Mouse (Mus musculus): Measurements from ENCODE around the gene Pde7b. TPM values are rescaled to one million over a fixed set of nuclear protein-coding genes. Genes with fewer than 3 reads are reported as not detected.

Gene Pde7b
- polyA plus RNA-seq, 1 experiment from 2014 or later: 3.3 TPM

DNA sequence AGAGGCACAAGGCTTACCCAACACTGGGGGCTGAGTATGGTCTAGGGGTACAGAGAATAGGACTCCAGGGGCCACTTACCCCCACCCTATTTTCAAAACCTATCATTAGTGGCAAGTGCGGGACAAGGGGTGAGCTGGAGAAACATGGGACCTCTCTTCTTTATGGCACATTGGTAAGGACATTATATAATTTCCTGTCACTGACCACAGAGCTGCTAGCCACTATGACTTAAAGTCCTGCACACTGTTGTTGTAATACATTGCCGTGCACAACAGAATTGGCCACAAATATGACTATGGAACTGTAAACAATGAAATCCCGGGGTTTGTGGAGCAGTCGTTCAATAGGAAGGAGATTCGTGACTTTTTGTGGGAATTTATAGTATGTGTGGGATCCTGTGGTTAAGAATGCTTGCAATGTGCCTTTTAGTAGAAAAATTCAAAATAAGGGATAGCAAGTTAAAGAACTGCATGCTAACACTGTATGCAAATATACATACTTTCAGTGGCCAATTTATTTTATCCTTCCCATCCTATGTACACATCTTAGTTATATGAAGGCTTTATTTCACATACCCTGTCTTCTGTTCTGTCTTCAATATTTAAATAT is 25.9 kb upstream of the Pde7b start:
- no peak for ATAC-seq (ENCODE audit: insufficient read depth, low FRiP score)

DNA sequence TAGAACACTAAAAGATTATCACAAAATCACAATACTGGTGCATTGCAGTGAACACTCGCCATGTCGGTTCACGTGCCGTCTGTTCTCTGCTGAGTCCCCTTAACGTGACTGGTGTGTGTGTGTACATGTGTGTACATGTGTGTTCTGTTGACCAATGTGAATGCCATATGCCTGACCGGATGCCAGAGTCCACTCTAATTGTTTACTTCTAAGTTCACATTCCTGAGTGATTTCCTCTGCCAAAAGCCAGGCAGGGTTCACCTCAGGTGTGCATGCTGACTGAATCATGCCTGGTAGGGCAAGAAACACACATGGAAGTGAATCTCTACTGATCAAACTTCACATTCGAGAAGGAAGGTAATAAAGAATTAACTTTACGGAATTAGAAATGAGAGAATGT is 24.1 kb upstream of the Pde7b start:
- no peaks in the 10 kb centered on the region for H3K9me3 ChIP-seq (replicated peaks; ENCODE audit: control insufficient read depth, low read length)
- WGBS: 81% methylated on average over 8 of the region's 8 CpGs
- H3K36me3 ChIP-seq (ENCODE audit: control insufficient read depth, insufficient read depth, low read length): no peaks in the 10 kb centered on the region
- no peaks in the 10 kb centered on the region for H3K4me1 ChIP-seq (ENCODE audit: control insufficient read depth, insufficient read depth, low read length)
- no peak overlapping the region for H3K27ac ChIP-seq (ENCODE audit: low read length)
- ATAC-seq (ENCODE audit: insufficient read depth, low FRiP score): no peak
- H3K4me3 ChIP-seq (replicated peaks; ENCODE audit: low read length): no peak overlapping the region
- H3K27me3 ChIP-seq (ENCODE audit: control insufficient read depth, insufficient read depth, low read length): no peaks in the 10 kb centered on the region
- no peak overlapping the region for H3K9ac ChIP-seq (ENCODE audit: low read length)
- no peak overlapping the region for H3K4me2 ChIP-seq (ENCODE audit: low read depth, low read length)

More for the DNA sequence above, 25.9 kb upstream of the Pde7b start:
- no peak overlapping the region for H3K4me3 ChIP-seq (replicated peaks; ENCODE audit: low read length)
- no peaks in the 10 kb centered on the region for H3K9me3 ChIP-seq (replicated peaks; ENCODE audit: control insufficient read depth, low read length)
- no peak overlapping the region for H3K4me2 ChIP-seq (ENCODE audit: low read depth, low read length)
- no peak overlapping the region for H3K27ac ChIP-seq (ENCODE audit: low read length)
- no peaks in the 10 kb centered on the region for H3K4me1 ChIP-seq (ENCODE audit: control insufficient read depth, insufficient read depth, low read length)
- no peaks in the 10 kb centered on the region for H3K27me3 ChIP-seq (ENCODE audit: control insufficient read depth, insufficient read depth, low read length)
- 85% methylated on average over 5 of the region's 5 CpGs for WGBS
- H3K36me3 ChIP-seq (ENCODE audit: control insufficient read depth, insufficient read depth, low read length): no peaks in the 10 kb centered on the region
- H3K9ac ChIP-seq (ENCODE audit: low read length): no peak overlapping the region

DNA sequence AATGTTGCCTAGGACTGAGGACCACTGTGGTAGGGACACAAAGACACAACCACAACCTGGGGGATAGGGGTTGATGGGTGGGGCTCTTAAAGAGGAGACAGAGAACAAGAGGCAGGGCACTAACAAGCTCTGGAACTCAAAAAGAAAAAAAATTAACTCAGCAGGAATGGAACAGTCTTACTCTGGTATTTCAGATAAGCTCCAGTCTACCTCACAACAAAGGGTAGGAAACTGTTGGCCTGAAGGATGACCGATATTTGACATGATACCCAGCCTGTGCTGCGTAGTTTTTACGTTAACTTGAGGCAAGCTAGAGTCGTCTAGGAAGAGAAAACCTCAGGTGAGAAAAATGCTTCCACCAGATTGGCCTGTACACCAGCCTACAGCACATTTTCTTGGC is 22.4 kb upstream of the Pde7b start:
- Histone ChIP-seq H3K4me3 (replicated peaks; ENCODE audit: low read length) (no peak overlapping the region), H3K9me3 (replicated peaks; ENCODE audit: control insufficient read depth, low read length) (no peaks in the 10 kb centered on the region), H3K4me1 (ENCODE audit: control insufficient read depth, insufficient read depth, low read length) (no peaks in the 10 kb centered on the region), H3K27me3 (ENCODE audit: control insufficient read depth, insufficient read depth, low read length) (no peaks in the 10 kb centered on the region), H3K9ac (ENCODE audit: low read length) (no peak overlapping the region), H3K36me3 (ENCODE audit: control insufficient read depth, insufficient read depth, low read length) (no peaks in the 10 kb centered on the region), H3K27ac (ENCODE audit: low read length) (no peak overlapping the region), H3K4me2 (ENCODE audit: low read depth, low read length) (no peak overlapping the region)
- ATAC-seq (ENCODE audit: insufficient read depth, low FRiP score): no peak
- WGBS: 83% methylated on average over 4 of the region's 4 CpGs

DNA sequence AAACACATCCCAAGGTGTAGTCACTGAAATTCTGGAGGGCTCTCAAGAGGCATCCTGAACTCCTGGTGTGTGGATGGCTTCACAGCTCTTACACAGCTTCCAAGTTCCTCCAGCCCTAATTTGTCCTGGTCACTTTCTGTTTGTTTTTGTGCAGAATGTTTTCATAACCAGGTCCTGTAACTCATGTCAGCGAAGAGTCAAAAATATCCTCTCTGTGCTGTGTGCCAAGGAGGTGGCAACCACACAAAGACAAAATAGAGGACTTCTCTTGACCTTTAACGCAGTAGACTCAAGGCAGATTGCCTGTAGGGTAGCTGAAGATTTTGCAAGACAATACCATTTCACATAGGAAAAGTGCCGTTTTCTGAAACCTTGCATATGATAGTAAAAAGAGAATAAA is 14.9 kb upstream of the Pde7b start:
- Histone ChIP-seq H3K9ac (ENCODE audit: low read length) (no peak overlapping the region), H3K4me2 (ENCODE audit: low read depth, low read length) (no peak overlapping the region), H3K27ac (ENCODE audit: low read length) (no peak overlapping the region), H3K36me3 (ENCODE audit: control insufficient read depth, insufficient read depth, low read length) (no peaks in the 10 kb centered on the region), H3K27me3 (ENCODE audit: control insufficient read depth, insufficient read depth, low read length) (no peaks in the 10 kb centered on the region), H3K4me1 (ENCODE audit: control insufficient read depth, insufficient read depth, low read length) (no peaks in the 10 kb centered on the region), H3K4me3 (replicated peaks; ENCODE audit: low read length) (no peak overlapping the region), H3K9me3 (replicated peaks; ENCODE audit: control insufficient read depth, low read length) (no peaks in the 10 kb centered on the region)
- no peak for ATAC-seq (ENCODE audit: insufficient read depth, low FRiP score)
- 72% methylated on average over 3 of the region's 3 CpGs for WGBS

DNA sequence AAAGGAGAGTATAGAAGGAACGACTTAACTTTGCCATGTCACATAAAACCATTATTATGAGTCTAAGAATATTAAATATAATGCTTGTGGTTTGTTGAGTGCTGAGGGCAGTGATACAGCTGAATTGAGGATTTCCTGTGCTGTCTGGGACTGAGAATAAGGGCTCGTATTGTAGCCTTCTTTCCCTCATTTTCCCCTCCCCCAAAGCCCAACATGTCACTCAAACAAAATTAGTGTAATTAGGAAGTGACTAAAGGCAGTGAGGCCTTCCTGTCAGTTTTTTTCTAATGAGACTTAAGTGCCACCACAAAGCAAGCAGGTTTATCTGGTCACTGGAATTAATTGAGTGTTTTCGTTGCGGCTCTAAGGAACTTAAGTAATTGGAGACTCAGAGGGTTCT is 12.3 kb upstream of the Pde7b start:
- H3K36me3 ChIP-seq (ENCODE audit: control insufficient read depth, insufficient read depth, low read length): no peaks in the 10 kb centered on the region
- ATAC-seq (ENCODE audit: insufficient read depth, low FRiP score): no peak
- H3K9me3 ChIP-seq (replicated peaks; ENCODE audit: control insufficient read depth, low read length): no peaks in the 10 kb centered on the region
- H3K4me2 ChIP-seq (ENCODE audit: low read depth, low read length): no peak overlapping the region
- no peak overlapping the region for H3K4me3 ChIP-seq (replicated peaks; ENCODE audit: low read length)
- no peak overlapping the region for H3K9ac ChIP-seq (ENCODE audit: low read length)
- H3K4me1 ChIP-seq (ENCODE audit: control insufficient read depth, insufficient read depth, low read length): no peaks in the 10 kb centered on the region
- no peak overlapping the region for H3K27ac ChIP-seq (ENCODE audit: low read length)
- no peaks in the 10 kb centered on the region for H3K27me3 ChIP-seq (ENCODE audit: control insufficient read depth, insufficient read depth, low read length)
- WGBS: 53% methylated on average over 4 of the region's 4 CpGs

DNA sequence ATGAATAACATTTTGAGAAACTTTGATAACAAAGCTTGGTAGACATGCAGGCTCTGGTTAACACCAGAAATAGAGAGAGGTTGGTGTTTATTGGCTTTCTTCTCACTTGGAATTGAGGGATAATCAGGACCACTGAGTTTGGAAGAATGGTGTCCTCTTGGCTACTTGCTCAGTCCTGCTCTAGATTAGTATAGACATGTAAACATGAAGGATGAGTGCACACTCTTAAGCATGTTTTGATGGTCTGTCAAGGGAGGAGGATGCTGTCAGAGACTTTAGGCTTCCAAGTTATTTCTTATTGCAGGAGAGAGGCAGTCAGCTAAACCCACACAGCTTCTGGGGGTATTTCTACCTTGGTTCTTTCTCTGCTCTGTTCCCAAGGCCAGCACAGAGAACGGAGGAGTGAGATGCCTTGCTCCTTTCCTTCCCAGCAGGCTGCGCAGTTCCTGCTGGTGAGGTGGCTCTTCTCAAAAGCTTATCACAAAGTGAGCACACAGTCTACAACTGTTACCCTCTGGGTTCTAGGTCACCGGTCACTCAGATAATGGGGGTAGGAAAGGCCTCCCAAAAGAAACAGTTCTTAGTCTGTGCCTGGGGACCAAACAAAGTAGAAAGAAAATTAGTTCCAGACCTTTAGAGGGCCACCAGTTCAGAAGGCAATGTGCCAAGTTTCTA is 11.0 kb upstream of the Pde7b start:
- 69% methylated on average over 3 of the region's 3 CpGs for WGBS
- H3K9me3 ChIP-seq (replicated peaks; ENCODE audit: control insufficient read depth, low read length): no peaks in the 10 kb centered on the region
- no peak for ATAC-seq (ENCODE audit: insufficient read depth, low FRiP score)

DNA sequence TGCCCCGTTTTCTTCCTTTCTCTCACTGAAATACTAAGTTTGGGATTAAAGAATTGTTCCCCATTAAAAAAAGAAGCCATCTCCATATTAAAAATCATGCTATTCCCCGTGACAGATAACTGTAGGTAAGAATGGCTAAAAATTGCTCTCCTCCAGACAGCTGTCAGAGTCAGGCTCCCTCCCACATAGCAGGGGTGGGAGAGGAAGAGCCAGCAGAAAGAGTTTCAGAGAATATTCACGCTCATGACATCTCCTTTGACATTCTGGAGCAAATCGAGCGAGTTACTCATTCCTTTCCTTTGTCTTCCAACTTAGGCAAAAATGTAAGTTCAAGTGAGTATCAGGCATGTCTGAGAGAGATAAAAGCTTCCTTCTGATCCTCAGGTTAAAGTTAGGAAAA is 8.7 kb upstream of the Pde7b start:
- Histone ChIP-seq H3K4me3 (replicated peaks; ENCODE audit: low read length) (no peak overlapping the region), H3K27ac (ENCODE audit: low read length) (no peak overlapping the region), H3K27me3 (ENCODE audit: control insufficient read depth, insufficient read depth, low read length) (no peaks in the 10 kb centered on the region), H3K9ac (ENCODE audit: low read length) (no peak overlapping the region), H3K4me1 (ENCODE audit: control insufficient read depth, insufficient read depth, low read length) (no peaks in the 10 kb centered on the region), H3K36me3 (ENCODE audit: control insufficient read depth, insufficient read depth, low read length) (no peaks in the 10 kb centered on the region), H3K9me3 (replicated peaks; ENCODE audit: control insufficient read depth, low read length) (no peaks in the 10 kb centered on the region), H3K4me2 (ENCODE audit: low read depth, low read length) (no peak overlapping the region)
- no peak for ATAC-seq (ENCODE audit: insufficient read depth, low FRiP score)
- 70% methylated on average over 5 of the region's 5 CpGs for WGBS

More for the DNA sequence above, 11.0 kb upstream of the Pde7b start:
- H3K27me3 ChIP-seq (ENCODE audit: control insufficient read depth, insufficient read depth, low read length): no peaks in the 10 kb centered on the region
- H3K4me3 ChIP-seq (replicated peaks; ENCODE audit: low read length): no peak overlapping the region
- H3K36me3 ChIP-seq (ENCODE audit: control insufficient read depth, insufficient read depth, low read length): no peaks in the 10 kb centered on the region
- no peak overlapping the region for H3K9ac ChIP-seq (ENCODE audit: low read length)
- no peak overlapping the region for H3K27ac ChIP-seq (ENCODE audit: low read length)
- H3K4me2 ChIP-seq (ENCODE audit: low read depth, low read length): no peak overlapping the region
- H3K4me1 ChIP-seq (ENCODE audit: control insufficient read depth, insufficient read depth, low read length): no peaks in the 10 kb centered on the region

DNA sequence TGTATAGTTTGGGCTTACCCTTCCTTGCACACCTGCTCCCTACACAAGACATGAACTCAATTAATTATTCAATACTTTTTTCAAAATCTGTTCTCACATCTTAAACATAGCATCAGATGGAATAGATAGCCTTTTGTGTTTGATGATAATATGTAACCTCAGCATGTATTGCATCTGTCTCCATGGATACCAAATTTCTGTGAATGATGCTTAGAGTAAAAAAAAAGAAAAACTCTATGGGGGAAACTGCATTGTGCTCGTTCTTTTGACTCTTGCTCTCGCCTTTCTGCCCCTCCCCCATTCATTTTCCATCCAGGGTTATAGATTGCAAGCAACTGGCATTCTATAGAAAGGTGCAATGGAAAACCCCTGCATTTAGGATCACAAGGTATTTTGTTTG is 7.3 kb upstream of the Pde7b start:
- Histone ChIP-seq H3K9ac (ENCODE audit: low read length) (no peak overlapping the region), H3K4me3 (replicated peaks; ENCODE audit: low read length) (no peak overlapping the region), H3K36me3 (ENCODE audit: control insufficient read depth, insufficient read depth, low read length) (no peaks in the 10 kb centered on the region), H3K4me1 (ENCODE audit: control insufficient read depth, insufficient read depth, low read length) (no peaks in the 10 kb centered on the region), H3K9me3 (replicated peaks; ENCODE audit: control insufficient read depth, low read length) (no peaks in the 10 kb centered on the region), H3K4me2 (ENCODE audit: low read depth, low read length) (no peak overlapping the region), H3K27me3 (ENCODE audit: control insufficient read depth, insufficient read depth, low read length) (no peaks in the 10 kb centered on the region), H3K27ac (ENCODE audit: low read length) (no peak overlapping the region)
- WGBS: 48% methylated on average over 2 of the region's 2 CpGs
- no peak for ATAC-seq (ENCODE audit: insufficient read depth, low FRiP score)

DNA sequence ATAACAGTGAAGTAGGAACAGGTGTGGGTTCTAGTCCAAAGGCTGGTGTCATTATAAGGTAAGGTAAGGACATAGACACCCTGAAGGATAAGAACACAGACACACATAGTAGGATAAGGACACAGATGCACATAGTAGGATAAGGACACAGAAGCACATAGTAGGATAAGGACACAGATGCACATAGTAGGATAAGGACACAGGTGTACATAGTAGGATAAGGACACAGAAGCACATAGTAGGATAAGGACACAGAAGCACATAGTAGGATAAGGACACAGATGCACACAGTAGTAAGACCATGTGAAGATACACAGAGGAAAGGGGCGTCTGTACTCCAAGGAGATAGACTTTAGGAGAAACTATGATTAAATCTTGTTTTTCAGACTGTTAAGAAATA is 5.2 kb upstream of the Pde7b start:
- H3K27ac ChIP-seq (ENCODE audit: low read length): no peak overlapping the region
- H3K4me2 ChIP-seq (ENCODE audit: low read depth, low read length): no peak overlapping the region
- H3K4me1 ChIP-seq (ENCODE audit: control insufficient read depth, insufficient read depth, low read length): peaks cover 6% of the 10 kb centered on the region; the same call in 1 of the 2 replicates
- H3K36me3 ChIP-seq (ENCODE audit: control insufficient read depth, insufficient read depth, low read length): no peaks in the 10 kb centered on the region
- WGBS: 83% methylated on average over 1 of the region's 1 CpGs
- no peaks in the 10 kb centered on the region for H3K9me3 ChIP-seq (replicated peaks; ENCODE audit: control insufficient read depth, low read length)
- ATAC-seq (ENCODE audit: insufficient read depth, low FRiP score): no peak
- no peak overlapping the region for H3K9ac ChIP-seq (ENCODE audit: low read length)
- H3K4me3 ChIP-seq (replicated peaks; ENCODE audit: low read length): no peak overlapping the region
- no peaks in the 10 kb centered on the region for H3K27me3 ChIP-seq (ENCODE audit: control insufficient read depth, insufficient read depth, low read length)

Data from stomach, embryonic 16.5 days (tissue).